Mouse (Mus musculus): ENCODE measurements around the gene Lrpap1. TPM values are rescaled to one million over a fixed set of nuclear protein-coding genes. Genes with fewer than 3 reads are reported as not detected.

The Lrpap1 gene
- 48.8 and 56.4 TPM in 2 replicates for polyA plus RNA-seq (2015; fragmentation: Nextera tagmentation; extraction: Ambion mirVana)

GRCm38 (mm10) chr5:35104960-35105921, at the start of gene Lrpap1:
Lrpap1 (minus strand) TSS chr5:35105766.
- peaks cover 26% of the 10 kb centered on the region for H3K36me3 ChIP-seq (replicated peaks; ENCODE audit: insufficient read depth, low read length)
- peaks cover 25% of the 10 kb centered on the region for H3K4me1 ChIP-seq (ENCODE audit: insufficient read depth)
- peak within 1 kb of the TSS; percentile 86 for H3K4me3 ChIP-seq (ENCODE audit: low read depth, low read length)
- peak within 1 kb of the TSS; percentile 89 for H3K4me2 ChIP-seq (ENCODE audit: low read depth, low read length)
- ATAC-seq (peak; percentile 95), DNase-seq (peak; percentile 99)
- H3K27me3 ChIP-seq (ENCODE audit: insufficient read depth, low read length), result no peaks in the 10 kb centered on the region
- TF ChIP-seq EP300 (IDR thresholded peaks at IDR 0.05; ENCODE audit: low read depth), result no peak; the same call in 1 of the 2 replicates
- no peak for TF ChIP-seq CTCF (IDR thresholded peaks at IDR 0.05; ENCODE audit: low read depth)
- under 1% methylated on average over 39 of the region's 39 CpGs for WGBS (ENCODE audit: insufficient replicate concordance)
- peak within 1 kb of the TSS; percentile 61 for H3K27ac ChIP-seq (ENCODE audit: low read depth)
- H3K9me3 ChIP-seq (ENCODE audit: low read length), result no peaks in the 10 kb centered on the region
- peak within 1 kb of the TSS; percentile 79 for H3K9ac ChIP-seq (replicated peaks)

GRCm38 (mm10) chr5:35149939-35150338, 44.4 kb upstream of the Lrpap1 start:
- TF ChIP-seq CTCF (IDR thresholded peaks at IDR 0.05; ENCODE audit: low read depth), result no peak
- TF ChIP-seq EP300 (IDR thresholded peaks at IDR 0.05; ENCODE audit: low read depth), result no peak
- H3K4me1 ChIP-seq (ENCODE audit: insufficient read depth), result no peaks in the 10 kb centered on the region
- H3K9ac ChIP-seq (replicated peaks), result no peak overlapping the region
- no peak overlapping the region for H3K4me3 ChIP-seq (ENCODE audit: low read depth, low read length)
- H3K9me3 ChIP-seq (ENCODE audit: low read length), result no peaks in the 10 kb centered on the region
- no peak overlapping the region for H3K27ac ChIP-seq (ENCODE audit: low read depth)
- H3K4me2 ChIP-seq (ENCODE audit: low read depth, low read length), result no peak overlapping the region
- DNase-seq (no peak), ATAC-seq (no peak)
- no peaks in the 10 kb centered on the region for H3K27me3 ChIP-seq (ENCODE audit: insufficient read depth, low read length)
- WGBS (ENCODE audit: insufficient replicate concordance), result 73% methylated on average over 5 of the region's 5 CpGs
- no peaks in the 10 kb centered on the region for H3K36me3 ChIP-seq (replicated peaks; ENCODE audit: insufficient read depth, low read length)

GRCm38 (mm10) chr5:35149526-35149925, 44.0 kb upstream of the Lrpap1 start:
- no peaks in the 10 kb centered on the region for H3K4me1 ChIP-seq (ENCODE audit: insufficient read depth)
- H3K4me3 ChIP-seq (ENCODE audit: low read depth, low read length), result no peak overlapping the region
- no peak overlapping the region for H3K27ac ChIP-seq (ENCODE audit: low read depth)
- no peak overlapping the region for H3K4me2 ChIP-seq (ENCODE audit: low read depth, low read length)
- no peaks in the 10 kb centered on the region for H3K36me3 ChIP-seq (replicated peaks; ENCODE audit: insufficient read depth, low read length)
- DNase-seq, result no peak
- 57% methylated on average over 4 of the region's 4 CpGs for WGBS (ENCODE audit: insufficient replicate concordance)
- H3K9ac ChIP-seq (replicated peaks), result no peak overlapping the region
- no peaks in the 10 kb centered on the region for H3K27me3 ChIP-seq (ENCODE audit: insufficient read depth, low read length)
- no peak for TF ChIP-seq CTCF (IDR thresholded peaks at IDR 0.05; ENCODE audit: low read depth)
- no peak for TF ChIP-seq EP300 (IDR thresholded peaks at IDR 0.05; ENCODE audit: low read depth)
- ATAC-seq, result no peak
- no peaks in the 10 kb centered on the region for H3K9me3 ChIP-seq (ENCODE audit: low read length)

GRCm38 (mm10) chr5:35147963-35148767, 42.6 kb upstream of the Lrpap1 start:
- Histone ChIP-seq H3K4me2 (ENCODE audit: low read depth, low read length) (no peak overlapping the region), H3K9ac (replicated peaks) (no peak overlapping the region), H3K27me3 (ENCODE audit: insufficient read depth, low read length) (no peaks in the 10 kb centered on the region), H3K9me3 (ENCODE audit: low read length) (no peaks in the 10 kb centered on the region), H3K27ac (ENCODE audit: low read depth) (no peak overlapping the region), H3K36me3 (replicated peaks; ENCODE audit: insufficient read depth, low read length) (no peaks in the 10 kb centered on the region), H3K4me1 (ENCODE audit: insufficient read depth) (no peaks in the 10 kb centered on the region), H3K4me3 (ENCODE audit: low read depth, low read length) (no peak overlapping the region)
- ATAC-seq (no peak), DNase-seq (no peak)
- no peak for TF ChIP-seq EP300 (IDR thresholded peaks at IDR 0.05; ENCODE audit: low read depth)
- 63% methylated on average over 8 of the region's 8 CpGs for WGBS (ENCODE audit: insufficient replicate concordance)

GRCm38 (mm10) chr5:35147155-35147962, 41.8 kb upstream of the Lrpap1 start:
- Histone ChIP-seq H3K9ac (replicated peaks) (no peak overlapping the region), H3K9me3 (ENCODE audit: low read length) (no peaks in the 10 kb centered on the region), H3K27me3 (ENCODE audit: insufficient read depth, low read length) (no peaks in the 10 kb centered on the region), H3K4me2 (ENCODE audit: low read depth, low read length) (no peak overlapping the region), H3K27ac (ENCODE audit: low read depth) (no peak overlapping the region), H3K4me1 (ENCODE audit: insufficient read depth) (no peaks in the 10 kb centered on the region), H3K4me3 (ENCODE audit: low read depth, low read length) (no peak overlapping the region), H3K36me3 (replicated peaks; ENCODE audit: insufficient read depth, low read length) (no peaks in the 10 kb centered on the region)
- no peak for TF ChIP-seq CTCF (IDR thresholded peaks at IDR 0.05; ENCODE audit: low read depth)
- no peak for TF ChIP-seq EP300 (IDR thresholded peaks at IDR 0.05; ENCODE audit: low read depth)
- 48% methylated on average over 2 of the region's 2 CpGs for WGBS (ENCODE audit: insufficient replicate concordance)
- no peak for DNase-seq
- ATAC-seq, result no peak

All from liver, postnatal 0 days (tissue).